Mouse (Mus musculus) hindbrain, embryonic 14.5 days (tissue): Measurements from ENCODE around the gene Desi2. TPM values are rescaled to one million over a fixed set of nuclear protein-coding genes. Genes with fewer than 3 reads are reported as not detected.
"Not testable (repeated sequence)": the region's sequence is repeated elsewhere in the genome, so short reads cannot be mapped to it uniquely, and the experiment has no call there.

Source experiments
- ATAC-seq: fragments of 200-750 bp; cut with Nextera tagmentation; 2 replicates; pipeline ENCODE4 v1.8.0; 2017; ENCODE audit warnings: moderate number of reproducible peaks, mild to moderate bottlenecking, moderate TSS enrichment, moderate library complexity; ENCODE audit not compliant: low FRiP score
- DNase-seq: peaks from one replicate; pipeline ENCODE4 v3.0.0-alpha.2; 2015; ENCODE audit warnings: low spot score
- H3K27ac ChIP-seq: fragments of 300-500 bp; sonication (generic); 2 replicates; pipeline ENCODE4 v1.5.1; 2014; ENCODE audit warnings: mild to moderate bottlenecking, moderate library complexity
- H3K27me3 ChIP-seq: fragments of 300-500 bp; sonication (generic); 2 replicates; pipeline ENCODE4 v1.6.1; 2014; ENCODE audit warnings: mild to moderate bottlenecking, low read length, mixed read lengths; ENCODE audit not compliant: control insufficient read depth, insufficient read depth
- H3K36me3 ChIP-seq: fragments of 300-500 bp; sonication (generic); replicated peaks from 2 replicates; pipeline ENCODE4 v1.6.1; 2014; ENCODE audit not compliant: control insufficient read depth, insufficient read depth
- H3K4me1 ChIP-seq: fragments of 300-500 bp; sonication (generic); replicated peaks from 2 replicates; pipeline ENCODE4 v1.6.1; 2014; ENCODE audit warnings: antibody characterized with exemption, low read length, mixed read lengths; ENCODE audit not compliant: control insufficient read depth, insufficient read depth
- H3K4me2 ChIP-seq: fragments of 300-500 bp; sonication (generic); replicated peaks from 2 replicates; pipeline ENCODE4 v1.6.1; 2014; ENCODE audit warnings: mild to moderate bottlenecking, moderate library complexity
- H3K4me3 ChIP-seq: fragments of 300-500 bp; sonication (generic); replicated peaks from 2 replicates; pipeline ENCODE4 v1.5.1; 2014; ENCODE audit warnings: mild to moderate bottlenecking, low read length
- H3K9ac ChIP-seq: fragments of 300-500 bp; sonication (generic); 2 replicates; pipeline ENCODE4 v1.6.1; 2014
- H3K9me3 ChIP-seq: fragments of 300-500 bp; sonication (generic); 2 replicates; pipeline ENCODE4 v1.6.1; 2016; ENCODE audit warnings: low read length; ENCODE audit not compliant: control insufficient read depth
- WGBS: fragments of 180-500 bp; shearing (Covaris S2); extraction: QIAGEN DNeasy Blood & Tissue Kit; methylation state at CpG from one replicate; pipeline ENCODE4 v1.1.7; 2014; 5-methylcytosine and 5-hydroxymethylcytosine counted together
- polyA plus RNA-seq: library from polyadenylated mRNA; unstranded; fragments of >200 nt; fragmentation: Nextera tagmentation; extraction: Ambion mirVana; gene quantifications from 2 replicates; pipeline ENCODE4 v1.2.1, GENCODE M21; 2014

Desi2 gene
- 22.5 and 22.6 TPM in 2 replicates for polyA plus RNA-seq

DNA sequence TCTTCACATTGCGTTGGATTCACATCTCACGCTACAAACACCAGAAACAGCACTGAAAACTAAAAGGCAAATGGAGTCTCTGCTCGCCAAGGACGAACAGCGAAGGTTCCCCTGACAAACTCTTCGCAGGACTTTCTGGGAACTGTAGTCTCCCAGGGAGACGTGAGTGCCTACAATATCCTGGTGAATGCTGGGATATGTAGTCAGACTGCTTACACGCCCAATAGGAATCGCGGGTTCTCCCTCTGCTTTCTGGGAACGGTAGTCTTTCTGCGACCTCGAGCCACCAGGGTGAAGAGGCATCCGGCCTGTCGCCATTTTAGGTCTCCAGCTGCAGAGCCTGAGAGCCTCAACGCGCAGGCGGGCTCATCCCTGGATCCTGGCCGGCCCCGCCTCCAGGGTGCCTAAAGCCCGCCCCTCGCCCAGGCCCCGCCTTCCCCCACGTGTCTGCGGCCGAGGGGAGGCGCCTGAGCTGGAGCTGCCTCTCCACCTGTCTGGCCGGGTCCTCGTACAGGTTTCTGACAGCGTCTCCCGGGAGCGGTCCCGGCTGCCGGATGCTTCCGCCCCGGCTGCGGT, at the start of gene Desi2:
Gene Desi2 (plus strand): TSS at position 202 of the 576 bp plus-strand sequence.
- not testable (repeated sequence) for H3K9me3 ChIP-seq, H3K36me3 ChIP-seq, H3K4me1 ChIP-seq, H3K27me3 ChIP-seq
- WGBS, result 0% methylated on average over 33 of the region's 37 CpGs
- peak; percentile 94 for DNase-seq
- H3K27ac ChIP-seq, result peak within 1 kb of the TSS; percentile 81
- peak within 1 kb of the TSS; percentile 64 for H3K4me3 ChIP-seq
- peak within 1 kb of the TSS; percentile 69 for H3K9ac ChIP-seq
- ATAC-seq, result peak; percentile 100
- H3K4me2 ChIP-seq, result peak within 1 kb of the TSS; percentile 69

DNA sequence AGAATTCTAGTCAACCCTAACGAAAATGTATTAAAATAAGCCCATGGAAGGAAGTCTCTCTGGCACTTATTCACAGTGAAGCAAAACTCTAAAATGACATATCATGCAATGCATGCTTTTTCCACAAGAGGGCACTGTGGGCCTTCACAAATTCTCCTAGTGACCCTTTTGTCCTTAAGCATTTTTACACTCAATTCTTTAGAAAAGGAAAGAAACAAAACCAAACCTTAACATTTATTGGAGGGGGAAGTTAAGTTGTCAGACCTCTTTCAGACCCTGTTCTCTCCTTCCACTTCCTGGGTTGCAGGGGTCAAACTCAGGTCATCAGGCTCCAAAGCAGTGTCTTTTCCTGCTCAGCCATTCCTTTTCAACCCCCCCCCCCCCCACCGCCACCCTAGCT, 40.7 kb upstream of the Desi2 start:
- WGBS, result 14% methylated on average over 1 of the region's 2 CpGs
- ATAC-seq, result peak; percentile 40; the same call in 1 of the 2 replicates
- peak; percentile 45 for DNase-seq

DNA sequence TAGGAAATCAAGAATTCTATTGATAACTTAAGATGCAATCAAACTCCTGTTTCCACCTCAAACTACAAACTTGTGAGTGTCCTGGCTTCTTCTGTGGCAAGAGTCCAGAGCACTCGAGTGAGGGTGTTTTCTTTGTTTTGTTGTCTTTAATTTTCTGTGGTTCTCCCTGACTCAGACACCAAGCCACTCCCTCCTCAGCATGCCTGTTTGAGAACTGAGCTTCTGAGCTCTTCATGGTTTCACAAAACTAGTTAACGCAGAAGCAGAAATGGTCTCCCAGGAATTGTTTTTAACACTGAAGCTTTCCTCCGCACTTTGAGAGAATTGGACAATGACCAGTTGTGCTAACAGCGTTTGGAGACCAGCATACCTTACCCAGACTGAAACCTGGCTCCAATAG, 40.3 kb upstream of the Desi2 start:
- not testable (repeated sequence) for H3K4me3 ChIP-seq, DNase-seq, ATAC-seq, H3K9me3 ChIP-seq, H3K27ac ChIP-seq, H3K9ac ChIP-seq, H3K4me2 ChIP-seq, H3K27me3 ChIP-seq, H3K4me1 ChIP-seq, H3K36me3 ChIP-seq
- 44% methylated on average over 3 of the region's 4 CpGs for WGBS

More for the DNA sequence above, 40.7 kb upstream of the Desi2 start:
- H3K36me3 ChIP-seq, H3K4me1 ChIP-seq, H3K9ac ChIP-seq, H3K4me2 ChIP-seq, H3K27me3 ChIP-seq, H3K4me3 ChIP-seq, H3K9me3 ChIP-seq, H3K27ac ChIP-seq: not testable (repeated sequence)

DNA sequence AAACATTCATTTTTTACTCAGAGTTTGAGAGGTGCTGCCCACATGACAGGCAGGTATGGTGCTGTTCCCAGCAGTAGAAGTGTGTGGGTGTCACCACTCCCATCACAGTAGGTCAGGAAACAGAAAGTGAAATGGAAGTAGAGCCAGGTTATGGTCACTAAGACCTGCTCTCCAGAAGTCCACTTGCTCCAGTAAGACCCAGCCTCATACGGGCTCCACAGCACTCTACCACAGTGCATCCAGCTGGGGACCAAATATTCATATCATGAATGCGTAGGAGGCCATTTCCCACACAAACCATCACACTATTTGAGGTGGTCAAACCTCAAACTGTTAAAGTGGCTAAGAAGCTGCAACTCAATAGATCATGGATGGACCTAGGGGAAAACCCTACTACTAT, 5.0 kb upstream of the Desi2 start:
- Histone ChIP-seq H3K9ac (no peak overlapping the region), H3K27me3 (no peaks in the 10 kb centered on the region), H3K36me3 (no peaks in the 10 kb centered on the region), H3K4me1 (no peaks in the 10 kb centered on the region), H3K9me3 (no peaks in the 10 kb centered on the region), H3K27ac (no peak overlapping the region), H3K4me3 (no peak overlapping the region), H3K4me2 (no peak overlapping the region)
- DNase-seq (no peak), ATAC-seq (no peak)
- WGBS, result 93% methylated on average over 2 of the region's 2 CpGs

DNA sequence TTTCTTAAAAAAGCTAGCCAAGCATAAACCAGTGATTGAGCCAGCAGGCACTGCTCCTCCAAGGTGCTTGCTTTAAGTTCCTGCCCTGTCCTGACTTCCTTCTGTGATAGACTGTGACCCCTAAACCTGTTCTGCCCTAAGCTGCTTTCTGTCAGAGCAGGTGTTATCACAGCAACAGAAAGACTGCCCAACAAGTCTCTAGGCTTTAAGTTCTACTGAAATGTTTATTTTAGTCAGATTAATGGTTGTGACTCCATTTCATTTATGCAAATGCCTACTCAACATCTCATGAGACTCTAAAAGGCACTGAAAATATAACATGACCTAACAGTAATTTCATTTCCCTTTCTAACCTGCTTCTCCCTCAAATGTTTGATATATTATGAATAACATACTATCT, 1.6 kb upstream of the Desi2 start:
- Histone ChIP-seq H3K4me2 (no peak overlapping the region), H3K36me3 (no peaks in the 10 kb centered on the region), H3K27ac (no peak overlapping the region), H3K27me3 (no peaks in the 10 kb centered on the region), H3K9me3 (no peaks in the 10 kb centered on the region), H3K4me3 (no peak overlapping the region), H3K4me1 (peaks cover 6% of the 10 kb centered on the region), H3K9ac (no peak overlapping the region)
- ATAC-seq, result no peak
- DNase-seq, result no peak

DNA sequence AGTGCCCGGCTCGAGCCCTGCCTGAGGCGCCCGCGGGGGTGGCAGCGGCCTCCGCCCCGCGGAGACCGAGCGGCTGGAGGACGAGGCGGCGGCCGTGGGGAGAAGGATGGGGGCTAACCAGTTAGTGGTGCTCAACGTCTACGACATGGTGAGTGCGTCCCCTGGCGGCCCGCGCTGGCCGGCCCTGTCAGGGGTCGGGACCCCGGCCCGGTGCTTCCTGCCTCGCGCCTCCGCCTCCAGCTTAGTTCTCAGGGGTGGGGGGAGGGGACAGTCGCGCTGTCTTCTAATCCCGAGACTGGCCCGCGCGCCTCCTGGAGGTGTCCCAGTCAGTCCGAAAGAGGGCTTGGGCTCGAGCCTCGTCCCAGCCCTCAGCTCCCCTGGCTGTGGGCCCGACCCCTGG, 593 bp downstream of the Desi2 start:
- H3K27me3 ChIP-seq, H3K4me1 ChIP-seq, DNase-seq, H3K36me3 ChIP-seq, H3K9me3 ChIP-seq: not testable (repeated sequence)
- Histone ChIP-seq H3K4me3 (peak overlapping the region; percentile 64), H3K9ac (peak overlapping the region; percentile 69), H3K4me2 (peak overlapping the region; percentile 43), H3K27ac (peak overlapping the region; percentile 81)
- ATAC-seq, result peak; percentile 67
- under 1% methylated on average over 24 of the region's 38 CpGs for WGBS

DNA sequence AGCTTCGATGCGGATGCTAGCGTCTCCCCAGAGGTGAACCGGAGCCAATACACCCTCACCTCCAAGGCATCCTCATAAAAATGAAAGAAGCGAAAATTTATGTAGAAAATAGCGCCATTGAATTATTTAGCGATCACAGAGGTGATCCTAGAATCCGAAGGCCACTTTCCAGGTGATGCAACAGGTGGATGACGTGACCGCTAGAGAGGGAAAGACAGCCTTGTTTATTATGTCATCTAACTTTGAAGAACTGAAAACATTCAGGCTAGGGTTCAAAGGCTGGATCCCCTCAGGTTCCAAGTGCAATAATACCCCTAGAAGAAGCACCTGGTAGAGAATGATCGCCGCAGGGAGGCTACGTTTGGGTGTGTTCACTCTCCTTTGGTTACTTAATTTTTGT, 1.2 kb downstream of the Desi2 start:
- 10% methylated on average over 13 of the region's 13 CpGs for WGBS
- H3K9ac ChIP-seq, result peak overlapping the region; percentile 57

DNA sequence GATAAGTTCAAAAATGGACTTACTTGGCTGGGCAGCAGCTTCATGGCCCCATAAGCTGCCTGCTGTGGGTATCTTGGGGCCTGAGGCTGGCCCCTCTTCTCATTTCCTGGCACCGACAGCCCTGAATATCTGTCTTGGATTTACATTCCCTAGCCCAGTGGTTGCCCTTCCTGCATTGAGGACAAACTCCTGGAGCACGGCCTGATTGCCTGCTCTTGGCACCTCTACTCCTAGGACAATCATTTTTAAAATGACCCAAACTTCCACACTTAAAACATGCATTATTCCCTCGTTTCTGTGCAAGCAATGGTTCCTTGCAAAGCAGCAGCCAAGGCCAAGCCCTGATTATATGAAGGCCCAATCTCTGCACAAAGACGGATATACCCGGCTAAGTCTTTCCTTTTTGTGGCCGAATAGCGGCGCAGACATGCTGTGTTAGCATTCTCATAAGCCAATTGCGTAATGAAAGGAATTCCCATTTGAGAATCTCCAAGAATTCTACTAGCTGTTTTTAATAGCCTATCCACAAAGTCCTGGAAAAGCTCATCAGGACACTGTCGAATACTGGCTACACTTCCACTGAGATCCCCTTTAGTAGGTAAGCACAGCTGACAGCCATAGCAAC, 18.6 kb downstream of the Desi2 start:
- Histone ChIP-seq H3K4me1 (no peaks in the 10 kb centered on the region), H3K4me3 (no peak overlapping the region), H3K27ac (no peak overlapping the region), H3K27me3 (no peaks in the 10 kb centered on the region), H3K9ac (no peak overlapping the region), H3K4me2 (no peak overlapping the region), H3K9me3 (no peaks in the 10 kb centered on the region), H3K36me3 (no peaks in the 10 kb centered on the region)
- DNase-seq (no peak), ATAC-seq (no peak)
- WGBS, result 89% methylated on average over 10 of the region's 10 CpGs

More for the DNA sequence above, 1.2 kb downstream of the Desi2 start:
- H3K4me2 ChIP-seq, result peak overlapping the region; percentile 69
- H3K4me3 ChIP-seq, result peak overlapping the region; percentile 37
- DNase-seq (no peak), ATAC-seq (no peak)
- peaks cover 6% of the 10 kb centered on the region for H3K4me1 ChIP-seq
- no peaks in the 10 kb centered on the region for H3K36me3 ChIP-seq
- H3K9me3 ChIP-seq, result no peaks in the 10 kb centered on the region
- H3K27ac ChIP-seq, result no peak overlapping the region
- no peaks in the 10 kb centered on the region for H3K27me3 ChIP-seq

DNA sequence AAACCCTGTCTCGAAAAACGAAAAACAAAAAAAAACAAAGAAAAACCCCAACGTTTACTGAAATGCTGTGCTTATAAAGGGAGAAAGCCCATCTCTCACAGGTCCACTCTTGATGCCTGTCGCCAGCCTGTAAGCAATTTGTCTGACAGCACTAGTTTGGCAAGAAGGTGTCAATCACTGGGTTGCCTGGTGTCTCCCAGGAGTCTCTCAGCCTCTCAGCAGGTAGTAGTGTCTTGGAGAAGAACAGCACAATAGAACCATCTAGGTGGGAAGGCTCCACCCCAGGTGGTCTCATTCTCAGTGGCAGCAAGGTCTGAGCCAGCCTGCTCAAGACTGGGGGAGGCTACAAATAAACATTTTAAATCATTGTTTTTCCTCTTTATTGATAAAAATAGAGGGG, 20.6 kb downstream of the Desi2 start:
- not testable (repeated sequence) for H3K9ac ChIP-seq, H3K4me2 ChIP-seq, H3K9me3 ChIP-seq, H3K27ac ChIP-seq, ATAC-seq, H3K27me3 ChIP-seq, H3K4me1 ChIP-seq, DNase-seq, H3K36me3 ChIP-seq, H3K4me3 ChIP-seq
- WGBS, result 86% methylated on average over 4 of the region's 4 CpGs

DNA sequence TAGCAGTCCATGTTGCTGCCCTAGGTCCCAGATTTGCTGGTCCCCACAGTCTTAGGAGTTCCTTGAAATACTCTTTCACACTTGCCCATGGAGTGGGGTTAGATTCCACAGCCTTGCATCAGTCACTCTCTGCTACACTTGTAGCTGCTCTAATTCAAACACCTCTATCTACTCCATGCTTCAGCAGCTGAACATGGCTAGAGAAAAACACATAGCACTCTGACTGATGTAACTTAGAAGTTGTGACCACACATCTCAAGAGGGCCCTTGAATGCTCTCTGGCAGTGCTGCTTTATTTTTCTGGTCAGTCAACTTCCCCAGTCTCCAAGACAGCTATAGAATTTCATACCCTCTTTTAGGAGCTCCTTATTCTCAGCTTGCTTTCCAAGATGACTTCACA, 22.7 kb downstream of the Desi2 start:
- H3K9ac ChIP-seq, result no peak overlapping the region
- H3K9me3 ChIP-seq, result no peaks in the 10 kb centered on the region
- H3K4me2 ChIP-seq, result no peak overlapping the region
- H3K4me1 ChIP-seq, result no peaks in the 10 kb centered on the region
- no peak for ATAC-seq
- no peaks in the 10 kb centered on the region for H3K27me3 ChIP-seq
- H3K4me3 ChIP-seq, result no peak overlapping the region
- no peak overlapping the region for H3K27ac ChIP-seq
- DNase-seq, result no peak
- no peaks in the 10 kb centered on the region for H3K36me3 ChIP-seq
